Mouse (Mus musculus) heart, embryonic 16.5 days (tissue): ENCODE data around the gene Nrn1. TPM values are rescaled to one million over a fixed set of nuclear protein-coding genes. Genes with fewer than 3 reads are reported as not detected.

ENCODE experiments used
- ATAC-seq: fragments of 200-750 bp; cut with Nextera tagmentation; replicated peaks from 2 replicates; pipeline ENCODE4 v1.8.0; 2017; ENCODE audit warnings: moderate number of reproducible peaks; ENCODE audit not compliant: insufficient read depth, low FRiP score; ENCODE audit errors: extremely low read depth
- H3K27ac ChIP-seq: fragments of 300-500 bp; sonication (generic); 2 replicates; pipeline ENCODE4 v1.5.1; 2014; ENCODE audit warnings: mild to moderate bottlenecking, low read length, control low read depth, moderate library complexity
- H3K27me3 ChIP-seq: fragments of 300-500 bp; sonication (generic); 2 replicates; pipeline ENCODE4 v1.6.1; 2014; ENCODE audit warnings: low read length, mixed read lengths; ENCODE audit not compliant: control insufficient read depth, insufficient read depth
- H3K36me3 ChIP-seq: fragments of 300-500 bp; sonication (generic); 2 replicates; pipeline ENCODE4 v1.6.1; 2014; ENCODE audit not compliant: control insufficient read depth, insufficient read depth
- H3K4me1 ChIP-seq: fragments of 300-500 bp; sonication (generic); 2 replicates; pipeline ENCODE4 v1.6.1; 2014; ENCODE audit warnings: low read length, mixed read lengths; ENCODE audit not compliant: control insufficient read depth, insufficient read depth
- H3K4me2 ChIP-seq: fragments of 300-500 bp; sonication (generic); 2 replicates; pipeline ENCODE4 v1.6.1; 2014; ENCODE audit warnings: low read depth, mild to moderate bottlenecking, control low read depth, low read length
- H3K4me3 ChIP-seq: fragments of 300-500 bp; sonication (generic); 2 replicates; pipeline ENCODE4 v1.5.1; 2014; ENCODE audit warnings: mild to moderate bottlenecking, control low read depth, low read length
- H3K9ac ChIP-seq: fragments of 300-500 bp; sonication (generic); 2 replicates; pipeline ENCODE4 v1.6.1; 2014; ENCODE audit warnings: low read length, control low read depth
- H3K9me3 ChIP-seq: fragments of 300-500 bp; sonication (generic); replicated peaks from 2 replicates; pipeline ENCODE4 v1.6.1; 2016; ENCODE audit warnings: low read length; ENCODE audit not compliant: control insufficient read depth
- WGBS: fragments of 180-500 bp; shearing (Covaris S2); extraction: QIAGEN DNeasy Blood & Tissue Kit; methylation state at CpG from one replicate; pipeline ENCODE4 v1.1.7; 2014; 5-methylcytosine and 5-hydroxymethylcytosine counted together
- polyA plus RNA-seq: library from polyadenylated mRNA; unstranded; fragments of >200 nt; fragmentation: Nextera tagmentation; extraction: Ambion mirVana; gene quantifications from 2 replicates; pipeline ENCODE4 v1.2.1, GENCODE M21; 2015

The Nrn1 gene
- polyA plus RNA-seq, 1 experiment from 2014 or later = 2.8 TPM

- ATAC-seq = no peak
- H3K9ac ChIP-seq = no peak overlapping the region
- 48% methylated on average over 2 of the region's 2 CpGs for WGBS
These were observed 18.2 kb downstream of the Nrn1 start for GRCm38 (mm10) chr13:36716708-36717107.

GRCm38 (mm10) chr13:36714101-36714500, 20.8 kb downstream of the Nrn1 start:
- no peak for ATAC-seq
- no peaks in the 10 kb centered on the region for H3K27me3 ChIP-seq
- no peaks in the 10 kb centered on the region for H3K9me3 ChIP-seq
- H3K4me1 ChIP-seq = no peaks in the 10 kb centered on the region
- no peaks in the 10 kb centered on the region for H3K36me3 ChIP-seq
- no peak overlapping the region for H3K27ac ChIP-seq
- no peak overlapping the region for H3K9ac ChIP-seq
- H3K4me3 ChIP-seq = no peak overlapping the region
- 76% methylated on average over 2 of the region's 2 CpGs for WGBS
- no peak overlapping the region for H3K4me2 ChIP-seq

More at GRCm38 (mm10) chr13:36716708-36717107, 18.2 kb downstream of the Nrn1 start:
- no peaks in the 10 kb centered on the region for H3K9me3 ChIP-seq
- H3K4me3 ChIP-seq = no peak overlapping the region
- no peaks in the 10 kb centered on the region for H3K4me1 ChIP-seq
- no peak overlapping the region for H3K4me2 ChIP-seq
- no peaks in the 10 kb centered on the region for H3K36me3 ChIP-seq
- peaks cover 16% of the 10 kb centered on the region for H3K27me3 ChIP-seq
- no peak overlapping the region for H3K27ac ChIP-seq

GRCm38 (mm10) chr13:36707088-36707690, 27.7 kb downstream of the Nrn1 start:
- WGBS = 58% methylated on average over 3 of the region's 3 CpGs
- no peaks in the 10 kb centered on the region for H3K9me3 ChIP-seq
- ATAC-seq = no peak
- H3K4me3 ChIP-seq = no peak overlapping the region
- H3K27me3 ChIP-seq = no peaks in the 10 kb centered on the region
- H3K9ac ChIP-seq = no peak overlapping the region
- no peaks in the 10 kb centered on the region for H3K36me3 ChIP-seq
- no peak overlapping the region for H3K4me2 ChIP-seq
- no peak overlapping the region for H3K27ac ChIP-seq
- H3K4me1 ChIP-seq = no peaks in the 10 kb centered on the region

DNA sequence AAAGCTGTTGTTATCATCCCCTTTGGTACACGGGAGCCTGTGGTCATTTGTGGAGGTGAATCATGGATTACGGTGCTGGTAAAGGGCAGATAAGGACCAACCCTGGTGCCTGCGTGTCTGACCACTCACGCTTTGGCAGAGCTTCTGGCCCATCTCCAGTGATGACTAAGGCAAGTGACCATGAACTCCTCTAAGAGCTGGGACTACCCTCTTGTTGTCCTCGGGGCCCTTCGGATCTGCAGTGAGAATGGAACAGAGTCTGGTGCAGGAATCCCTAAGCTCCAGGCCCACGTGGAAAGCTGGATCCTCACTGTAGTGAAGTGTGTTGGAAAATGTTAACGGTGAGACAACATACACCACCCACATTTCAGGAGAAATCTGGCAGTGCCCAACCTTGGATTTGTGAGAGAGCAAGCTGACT, 38.6 kb downstream of the Nrn1 start:
- Histone ChIP-seq H3K4me3 (no peak overlapping the region), H3K4me1 (peaks cover 8% of the 10 kb centered on the region), H3K27me3 (no peaks in the 10 kb centered on the region), H3K9ac (no peak overlapping the region), H3K36me3 (no peaks in the 10 kb centered on the region), H3K9me3 (no peaks in the 10 kb centered on the region), H3K4me2 (peak overlapping the region; percentile 40), H3K27ac (no peak overlapping the region)
- ATAC-seq = no peak
- 54% methylated on average over 8 of the region's 8 CpGs for WGBS

GRCm38 (mm10) chr13:36695516-36696201, 39.3 kb downstream of the Nrn1 start:
- whole genome bisulfite sequencing = 31% methylated on average over 7 of the region's 7 CpGs
- peak overlapping the region; percentile 40 for H3K4me2 ChIP-seq

DNA sequence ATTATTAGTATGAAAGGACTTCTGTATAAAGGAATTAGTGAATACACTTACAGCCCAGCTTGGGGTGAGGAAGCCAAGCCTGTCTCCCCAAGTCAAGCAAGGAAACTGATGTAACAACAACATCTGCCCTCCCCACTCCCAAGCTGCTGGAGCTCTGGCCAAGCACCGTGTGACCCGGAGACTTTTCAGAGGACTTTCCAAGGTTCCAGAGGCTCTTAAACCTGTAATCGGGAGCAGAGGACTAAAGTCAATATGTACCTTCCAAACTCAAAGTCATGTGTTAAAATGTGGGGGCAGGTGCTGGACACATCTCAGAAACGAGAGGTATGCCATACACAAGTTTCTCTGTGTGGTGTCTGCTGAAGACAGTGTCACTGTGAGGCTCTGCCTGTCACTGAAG, 51.4 kb downstream of the Nrn1 start:
- no peaks in the 10 kb centered on the region for H3K36me3 ChIP-seq
- H3K9ac ChIP-seq = no peak overlapping the region
- no peaks in the 10 kb centered on the region for H3K27me3 ChIP-seq
- H3K27ac ChIP-seq = no peak overlapping the region
- H3K9me3 ChIP-seq = no peaks in the 10 kb centered on the region
- ATAC-seq = no peak
- H3K4me2 ChIP-seq = no peak overlapping the region
- H3K4me1 ChIP-seq = no peaks in the 10 kb centered on the region
- 62% methylated on average over 4 of the region's 4 CpGs for WGBS
- H3K4me3 ChIP-seq = no peak overlapping the region

More at GRCm38 (mm10) chr13:36695516-36696201, 39.3 kb downstream of the Nrn1 start:
- Histone ChIP-seq H3K4me3 (no peak overlapping the region), H3K9ac (no peak overlapping the region), H3K9me3 (no peaks in the 10 kb centered on the region), H3K36me3 (no peaks in the 10 kb centered on the region), H3K27ac (no peak overlapping the region), H3K27me3 (no peaks in the 10 kb centered on the region), H3K4me1 (peaks cover 8% of the 10 kb centered on the region)
- no peak for ATAC-seq

- 89% methylated on average over 8 of the region's 8 CpGs for WGBS
- Histone ChIP-seq H3K36me3 (no peaks in the 10 kb centered on the region), H3K27me3 (no peaks in the 10 kb centered on the region), H3K9ac (no peak overlapping the region), H3K4me3 (no peak overlapping the region), H3K4me2 (no peak overlapping the region), H3K27ac (no peak overlapping the region), H3K9me3 (no peaks in the 10 kb centered on the region), H3K4me1 (no peaks in the 10 kb centered on the region)
- no peak for ATAC-seq
These were observed 54.1 kb downstream of the Nrn1 start for GRCm38 (mm10) chr13:36680690-36681355.

- WGBS = 61% methylated on average over 1 of the region's 1 CpGs
These were observed 55.6 kb downstream of the Nrn1 start for GRCm38 (mm10) chr13:36679345-36679744.

More at GRCm38 (mm10) chr13:36679345-36679744, 55.6 kb downstream of the Nrn1 start:
- ATAC-seq = no peak
- H3K4me3 ChIP-seq = no peak overlapping the region
- H3K4me2 ChIP-seq = no peak overlapping the region
- H3K27ac ChIP-seq = no peak overlapping the region
- no peaks in the 10 kb centered on the region for H3K36me3 ChIP-seq
- no peak overlapping the region for H3K9ac ChIP-seq
- H3K9me3 ChIP-seq = no peaks in the 10 kb centered on the region
- H3K4me1 ChIP-seq = no peaks in the 10 kb centered on the region
- H3K27me3 ChIP-seq = no peaks in the 10 kb centered on the region
